Mouse (Mus musculus): Measurements from ENCODE around the gene C2cd5. TPM values are rescaled to one million over a fixed set of nuclear protein-coding genes. Genes with fewer than 3 reads are reported as not detected.

Gene C2cd5
- total RNA-seq, 1 experiment: 26.5 TPM

- H3K36me3 ChIP-seq (ENCODE audit: control insufficient read depth, insufficient read depth, low read length, poor library complexity, severe bottlenecking): no peaks in the 10 kb centered on the region
- peaks cover 17 to 18% of the 10 kb centered on the region in 2 experiments for H3K4me1 ChIP-seq (ENCODE audit: control insufficient read depth in 2 of 2, insufficient read depth in 2 of 2, low read length in 2 of 2, poor library complexity in 1 of 2)
- TF ChIP-seq MAFK (IDR thresholded peaks at IDR 0.05; ENCODE audit: insufficient read depth, low read depth, low read length) (no peak), CHD2 (IDR thresholded peaks at IDR 0.05; ENCODE audit: low read depth, low read length) (no peak), ZC3H11A (IDR thresholded peaks at IDR 0.05; ENCODE audit: borderline replicate concordance, low read depth, low read length) (no peak), ZNF384 (IDR thresholded peaks at IDR 0.05; ENCODE audit: low read depth, low read length) (0 out of 2 replicates have a peak, but pooled peaks have one; percentile 13)
- H3K27ac ChIP-seq (ENCODE audit: insufficient read depth, low read depth, low read length, poor library complexity, severe bottlenecking): peak overlapping the region; percentile 20; the same call in 1 of the 2 replicates
- peak overlapping the region; percentile 51; the same call in 1 of the 2 replicates for H3K9ac ChIP-seq (ENCODE audit: insufficient read depth, low read depth, low read length, poor library complexity, severe bottlenecking)
- H3K9me3 ChIP-seq (ENCODE audit: control insufficient read depth, insufficient read depth, low read depth, low read length): no peaks in the 10 kb centered on the region
- no peak for DNase-seq (ENCODE audit: low read depth, low spot score)
- H3K4me3 ChIP-seq (ENCODE audit: insufficient read depth in 1 of 2, low read depth in 1 of 2, low read length in 2 of 2, poor library complexity in 1 of 2, severe bottlenecking in 1 of 2): no peak overlapping the region
- in situ Hi-C loops (cut with MboI; ENCODE audit: low sequenced_read_pairs in 2 of 2, unreplicated experiment in 2 of 2): no loop called here
Measured at GRCm38 (mm10) chr6:143109622-143110218, 9.8 kb upstream of the C2cd5 start.

GRCm38 (mm10) chr6:143108031-143108430 is 8.1 kb upstream of the C2cd5 start:
- in situ Hi-C loops (cut with MboI; ENCODE audit: low sequenced_read_pairs in 2 of 2, unreplicated experiment in 2 of 2): no loop called here
- peak overlapping the region; percentile 71; the same call in 1 of the 2 replicates for H3K9ac ChIP-seq (ENCODE audit: insufficient read depth, low read depth, low read length, poor library complexity, severe bottlenecking)
- no peaks in the 10 kb centered on the region for H3K9me3 ChIP-seq (ENCODE audit: control insufficient read depth, insufficient read depth, low read depth, low read length)
- no peaks in the 10 kb centered on the region for H3K36me3 ChIP-seq (ENCODE audit: control insufficient read depth, insufficient read depth, low read length, poor library complexity, severe bottlenecking)
- DNase-seq (ENCODE audit: low read depth, low spot score): no peak
- H3K4me3 ChIP-seq (ENCODE audit: insufficient read depth in 1 of 2, low read depth in 1 of 2, low read length in 2 of 2, poor library complexity in 1 of 2, severe bottlenecking in 1 of 2): peak overlapping the region; percentile 37 to 41; a peak in 3 of 4 replicates
- TF ChIP-seq CHD2 (IDR thresholded peaks at IDR 0.05; ENCODE audit: low read depth, low read length): no peak
- no peak for TF ChIP-seq ZNF384 (IDR thresholded peaks at IDR 0.05; ENCODE audit: low read depth, low read length)
- no peak for TF ChIP-seq HCFC1 (IDR thresholded peaks at IDR 0.05; ENCODE audit: borderline replicate concordance, insufficient read depth, low read length)
- TF ChIP-seq MAFK (IDR thresholded peaks at IDR 0.05; ENCODE audit: insufficient read depth, low read depth, low read length): no peak
- no peak for TF ChIP-seq ZC3H11A (IDR thresholded peaks at IDR 0.05; ENCODE audit: borderline replicate concordance, low read depth, low read length)
- H3K27ac ChIP-seq (ENCODE audit: insufficient read depth, low read depth, low read length, poor library complexity, severe bottlenecking): peak overlapping the region; percentile 88
- H3K4me1 ChIP-seq (ENCODE audit: control insufficient read depth in 2 of 2, insufficient read depth in 2 of 2, low read length in 2 of 2, poor library complexity in 1 of 2): peaks cover 17 to 18% of the 10 kb centered on the region in 2 experiments

- H3K36me3 ChIP-seq (ENCODE audit: control insufficient read depth, insufficient read depth, low read length, poor library complexity, severe bottlenecking): no peaks in the 10 kb centered on the region
- peak overlapping the region; percentile 88 for H3K27ac ChIP-seq (ENCODE audit: insufficient read depth, low read depth, low read length, poor library complexity, severe bottlenecking)
- TF ChIP-seq ZC3H11A (IDR thresholded peaks at IDR 0.05; ENCODE audit: borderline replicate concordance, low read depth, low read length): 0 out of 2 replicates have a peak, but pooled peaks have one; percentile 3
- no peak for TF ChIP-seq MAFK (IDR thresholded peaks at IDR 0.05; ENCODE audit: insufficient read depth, low read depth, low read length)
- no peak for TF ChIP-seq CHD2 (IDR thresholded peaks at IDR 0.05; ENCODE audit: low read depth, low read length)
- TF ChIP-seq HCFC1 (IDR thresholded peaks at IDR 0.05; ENCODE audit: borderline replicate concordance, insufficient read depth, low read length): no peak
- no peak for TF ChIP-seq ZNF384 (IDR thresholded peaks at IDR 0.05; ENCODE audit: low read depth, low read length)
- H3K9me3 ChIP-seq (ENCODE audit: control insufficient read depth, insufficient read depth, low read depth, low read length): no peaks in the 10 kb centered on the region
- DNase-seq (ENCODE audit: low read depth, low spot score): no peak
- H3K9ac ChIP-seq (ENCODE audit: insufficient read depth, low read depth, low read length, poor library complexity, severe bottlenecking): peak overlapping the region; percentile 49; the same call in 1 of the 2 replicates
- peak overlapping the region; percentile 30; a peak in 3 of 4 replicates for H3K4me3 ChIP-seq (ENCODE audit: insufficient read depth in 1 of 2, low read depth in 1 of 2, low read length in 2 of 2, poor library complexity in 1 of 2, severe bottlenecking in 1 of 2)
- in situ Hi-C loops (cut with MboI; ENCODE audit: low sequenced_read_pairs in 2 of 2, unreplicated experiment in 2 of 2): no loop called here
- H3K4me1 ChIP-seq (ENCODE audit: control insufficient read depth in 2 of 2, insufficient read depth in 2 of 2, low read length in 2 of 2, poor library complexity in 1 of 2): peaks cover 17 to 18% of the 10 kb centered on the region in 2 experiments
Measured at GRCm38 (mm10) chr6:143107611-143108010, 7.7 kb upstream of the C2cd5 start.

GRCm38 (mm10) chr6:143105766-143106165 is 5.8 kb upstream of the C2cd5 start:
- DNase-seq (ENCODE audit: low read depth, low spot score): no peak
- Histone ChIP-seq H3K4me1 (ENCODE audit: control insufficient read depth in 2 of 2, insufficient read depth in 2 of 2, low read length in 2 of 2, poor library complexity in 1 of 2) (peaks cover 16 to 17% of the 10 kb centered on the region in 2 experiments), H3K4me3 (ENCODE audit: insufficient read depth in 1 of 2, low read depth in 1 of 2, low read length in 2 of 2, poor library complexity in 1 of 2, severe bottlenecking in 1 of 2) (no peak overlapping the region), H3K9me3 (ENCODE audit: control insufficient read depth, insufficient read depth, low read depth, low read length) (no peaks in the 10 kb centered on the region), H3K27ac (ENCODE audit: insufficient read depth, low read depth, low read length, poor library complexity, severe bottlenecking) (no peak overlapping the region), H3K36me3 (ENCODE audit: control insufficient read depth, insufficient read depth, low read length, poor library complexity, severe bottlenecking) (no peaks in the 10 kb centered on the region), H3K9ac (ENCODE audit: insufficient read depth, low read depth, low read length, poor library complexity, severe bottlenecking) (no peak overlapping the region; the same call in 1 of the 2 replicates)
- in situ Hi-C loops (cut with MboI; ENCODE audit: low sequenced_read_pairs in 2 of 2, unreplicated experiment in 2 of 2): no loop called here
- TF ChIP-seq ZNF384 (IDR thresholded peaks at IDR 0.05; ENCODE audit: low read depth, low read length) (no peak), HCFC1 (IDR thresholded peaks at IDR 0.05; ENCODE audit: borderline replicate concordance, insufficient read depth, low read length) (no peak), CHD2 (IDR thresholded peaks at IDR 0.05; ENCODE audit: low read depth, low read length) (no peak), ZC3H11A (IDR thresholded peaks at IDR 0.05; ENCODE audit: borderline replicate concordance, low read depth, low read length) (no peak), MAFK (IDR thresholded peaks at IDR 0.05; ENCODE audit: insufficient read depth, low read depth, low read length) (no peak)

Data from ES-E14 (cell line).